Mouse (Mus musculus) adrenal gland, adult (tissue): ENCODE results near the gene Dnajb13.

Source experiments
- DNase-seq, 2 experiments: peaks; one replicate each; pipeline ENCODE4 v3.0.0; 2022 to 2023; ENCODE audit warnings: low spot score in 1 of 2; ENCODE audit not compliant: inconsistent age in 2 of 2

The Dnajb13 gene

GRCm38 (mm10) chr7:100463194-100463593, 51.6 kb downstream of the Dnajb13 start:
- DNase-seq, result no peak

- DNase-seq, result peak; percentile 83 to 91
These were observed 53.1 kb downstream of the Dnajb13 start for GRCm38 (mm10) chr7:100461621-100462151.

GRCm38 (mm10) chr7:100459862-100460261, 54.9 kb downstream of the Dnajb13 start:
- peak in 1 of 2 experiments; percentile 52 for DNase-seq

- no peak for DNase-seq
These were observed 56.6 kb downstream of the Dnajb13 start for GRCm38 (mm10) chr7:100458153-100458552.
